Mouse (Mus musculus) ovary, postnatal 14 days (tissue): ENCODE measurements at regions not wholly inside any gene's neighbourhood (a gene's known extent, or its start where the extent isn't known, plus 50 kb on each side); places are given as distances from the start of the nearest gene placed in this dataset.

ENCODE experiments used
- DNase-seq: peaks from one replicate; pipeline ENCODE4 v3.0.0; 2022; ENCODE audit warnings: low spot score

GRCm38 (mm10) chr6:35605100-35605499, 65.4 kb upstream of the Mtpn start:
- DNase-seq, result no peak

- DNase-seq, result no peak
Observed at GRCm38 (mm10) chr6:35601373-35601772, 61.7 kb upstream of the Mtpn start.

GRCm38 (mm10) chr6:35599841-35600240, 60.2 kb upstream of the Mtpn start:
- DNase-seq, result no peak

GRCm38 (mm10) chr6:35598406-35599185, 58.9 kb upstream of the Mtpn start:
- no peak for DNase-seq

- DNase-seq, result no peak
Observed at GRCm38 (mm10) chr6:35595012-35595411, 55.3 kb upstream of the Mtpn start.

GRCm38 (mm10) chr6:35592234-35592633, 52.5 kb upstream of the Mtpn start:
- DNase-seq, result no peak
